Mouse (Mus musculus) retina, adult 2 months (tissue): ENCODE measurements around the gene Fat4.

ENCODE experiments used
- DNase-seq: peaks from one replicate; pipeline ENCODE4 v3.0.0-alpha.2; 2012; ENCODE audit warnings: low read depth, low spot score

Gene Fat4

DNA sequence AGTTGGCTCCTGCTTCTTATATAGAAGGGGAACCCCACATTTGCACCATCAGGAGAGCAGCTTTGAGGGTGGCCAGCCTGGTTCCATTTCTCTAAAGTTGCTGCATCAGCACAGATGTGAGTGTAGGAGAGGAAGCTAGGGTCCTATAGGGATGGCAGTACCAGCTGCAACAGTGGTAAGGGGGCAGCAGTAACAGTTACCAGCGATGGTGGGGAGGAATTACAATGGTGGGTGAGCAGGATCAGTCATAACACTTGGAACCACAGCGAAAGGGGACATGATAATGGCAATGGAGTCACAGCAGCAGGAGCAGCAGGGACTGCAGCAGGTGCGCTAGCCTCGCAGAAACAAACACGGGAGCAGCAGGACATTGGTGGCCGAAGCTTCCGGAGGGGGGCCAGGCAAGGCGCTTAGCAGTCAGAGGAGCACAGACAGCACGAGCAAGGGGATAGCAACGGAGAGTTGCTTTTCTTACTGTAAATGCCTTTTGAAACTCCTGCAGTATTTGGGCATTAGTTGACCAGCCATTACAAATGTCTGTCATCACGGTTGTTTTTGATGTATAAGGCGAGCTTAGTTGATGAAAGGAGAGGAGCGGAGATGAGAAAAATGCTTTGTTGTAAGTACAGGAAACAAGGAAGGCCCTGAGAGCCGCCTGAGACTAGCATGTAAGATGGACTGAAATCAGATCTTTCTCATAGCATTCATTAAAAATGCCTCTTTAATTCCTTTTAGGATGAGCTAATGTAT, 21.1 kb downstream of the Fat4 start:
- no peak for DNase-seq

DNA sequence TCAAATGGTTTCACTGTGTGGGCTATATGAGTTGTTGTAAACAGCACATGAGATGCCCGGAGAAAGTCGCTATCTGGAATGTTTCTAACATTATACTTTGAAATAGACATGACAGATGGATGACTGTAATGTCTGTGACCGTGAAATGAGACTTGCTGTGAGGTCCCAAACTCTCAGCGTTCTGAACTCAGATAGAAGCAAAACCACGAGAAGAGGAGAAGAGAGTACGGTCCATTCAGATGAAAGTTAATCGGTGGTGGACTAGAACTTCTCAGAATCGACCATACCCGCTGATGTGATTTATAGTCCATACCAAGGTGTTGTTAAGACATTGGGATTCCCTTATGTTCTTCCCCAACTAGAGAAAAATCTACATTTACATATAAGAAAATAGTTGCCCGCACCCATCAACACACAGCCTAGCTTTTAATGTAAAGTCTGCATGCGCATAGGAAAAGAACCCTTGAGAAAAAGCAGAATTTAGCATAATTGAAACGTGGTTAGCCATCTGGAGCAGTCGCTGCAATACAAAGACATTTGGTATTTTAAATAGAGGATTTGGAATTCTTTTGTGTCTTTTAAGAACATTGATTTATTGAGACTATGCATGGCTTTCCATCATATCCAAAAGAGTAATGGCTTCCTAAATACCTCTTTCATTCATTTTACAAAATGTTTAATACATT, 21.8 kb downstream of the Fat4 start:
- DNase-seq = no peak

- DNase-seq = no peak
Measured at GRCm38 (mm10) chr3:38912768-38913487, 26.2 kb downstream of the Fat4 start.

DNA sequence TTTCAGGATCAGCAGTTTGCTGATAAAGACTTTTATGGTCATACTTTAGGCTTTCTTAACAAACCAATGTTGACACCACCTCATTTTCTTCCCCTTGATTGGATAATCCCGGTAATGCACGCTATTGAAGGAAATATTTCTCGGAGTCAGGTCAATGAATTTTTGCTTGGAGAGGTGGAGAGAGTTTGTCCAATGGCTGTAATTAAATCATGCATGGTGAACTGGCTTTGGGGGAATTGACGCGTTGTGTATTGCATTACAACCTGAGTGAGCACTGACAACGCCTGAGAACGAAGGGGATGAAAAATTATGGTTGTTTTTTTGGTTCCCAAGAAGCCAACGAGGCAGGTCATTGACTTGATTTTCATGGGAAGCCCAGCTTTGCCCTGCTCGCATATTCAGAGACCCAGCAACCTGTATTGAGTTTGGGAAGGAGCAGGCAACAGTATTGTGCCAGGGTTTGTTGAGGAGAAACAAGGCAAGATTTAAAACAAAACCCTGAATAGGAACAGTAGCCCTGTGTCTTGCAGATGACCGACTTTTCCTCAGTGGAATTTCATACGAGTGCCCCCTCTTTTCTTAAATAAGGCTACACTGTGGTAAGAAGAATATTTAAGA, 26.9 kb downstream of the Fat4 start:
- DNase-seq = no peak

DNA sequence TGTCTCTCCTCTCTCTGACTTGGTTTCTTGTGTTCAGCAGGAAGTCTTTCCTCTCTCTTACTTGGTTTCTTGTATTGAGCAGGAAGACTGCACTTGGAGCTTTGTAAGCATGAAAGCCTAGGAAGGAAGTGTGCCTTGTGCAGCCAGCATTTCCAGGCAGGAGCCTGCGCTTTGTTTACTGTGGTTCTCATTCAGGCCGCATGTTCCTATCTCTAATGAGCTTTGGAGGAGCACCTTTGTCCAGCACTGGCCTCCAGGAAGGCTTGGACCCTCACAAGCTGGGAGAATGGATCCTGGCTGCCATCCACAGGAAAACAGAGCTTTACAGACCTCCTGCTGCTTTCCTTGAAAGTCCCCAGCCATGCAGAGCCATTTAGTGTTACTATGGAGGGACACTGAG, 32.2 kb downstream of the Fat4 start:
- DNase-seq = no peak

DNA sequence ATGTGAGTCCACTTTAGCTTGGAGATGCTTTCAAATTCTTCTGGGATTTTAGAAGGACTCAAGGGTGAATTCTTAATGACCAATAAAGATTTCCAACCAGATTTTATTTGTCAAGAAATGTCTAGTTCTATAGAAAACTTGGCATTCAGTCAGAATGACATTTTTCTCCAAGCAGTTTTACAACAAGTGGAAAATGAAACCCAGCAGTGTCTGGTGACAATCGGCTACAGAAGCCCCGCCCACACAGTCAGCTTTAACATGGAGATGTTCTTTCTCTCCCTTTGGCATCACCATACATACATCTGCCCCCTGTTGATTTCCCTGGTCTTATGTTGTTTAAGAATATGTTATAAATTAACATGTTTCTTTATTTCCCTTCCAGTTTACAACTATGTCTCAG, 34.3 kb downstream of the Fat4 start:
- no peak for DNase-seq

DNA sequence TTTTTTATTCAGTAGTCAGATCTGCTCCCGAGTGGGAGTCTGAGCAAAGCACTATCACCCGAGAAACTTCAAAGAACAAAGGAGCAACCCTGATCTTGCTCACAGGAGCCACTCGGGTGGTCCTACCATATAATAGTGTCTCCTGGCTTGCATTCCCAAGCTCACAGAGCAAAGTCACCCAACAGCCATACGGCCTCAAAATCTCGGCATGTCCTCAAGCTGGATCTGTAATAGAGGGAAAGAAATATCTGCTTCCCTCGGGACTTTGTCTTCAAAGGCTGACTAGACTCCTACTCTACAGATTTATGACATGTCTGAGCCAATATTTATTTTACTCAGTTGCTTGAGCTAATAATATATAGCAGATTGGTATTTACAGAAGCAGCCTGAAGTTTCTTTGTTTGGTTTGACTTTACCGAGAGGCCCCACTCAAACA, 36.5 kb downstream of the Fat4 start:
- DNase-seq = no peak

DNA sequence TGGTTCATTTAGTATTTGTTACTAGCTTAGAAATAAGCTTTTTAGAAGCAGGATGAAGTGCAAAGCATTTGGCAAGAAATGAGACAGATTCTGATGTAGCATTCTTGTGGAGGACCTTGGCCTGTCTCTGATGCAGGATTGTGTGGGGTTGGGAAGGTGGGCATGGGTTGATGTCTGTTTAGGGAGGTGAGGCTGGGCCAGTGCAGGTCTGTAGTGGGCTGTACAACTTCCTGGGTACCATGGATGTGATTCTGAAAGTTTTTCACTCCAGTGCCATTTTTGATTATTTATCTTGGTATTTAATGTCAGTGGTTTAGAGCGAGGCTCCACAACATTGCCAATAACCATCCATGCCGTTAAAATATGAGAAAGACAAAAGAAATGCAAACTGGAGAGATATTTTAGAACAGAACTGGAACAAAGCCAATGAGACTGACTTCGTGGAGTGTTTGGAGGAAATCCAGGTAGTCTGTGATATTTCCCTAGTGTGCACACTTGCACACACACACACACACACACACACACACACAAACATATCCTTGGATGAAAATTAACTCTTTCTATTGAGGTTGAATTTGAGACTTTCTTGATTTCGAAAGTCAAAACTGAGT, 41.4 kb downstream of the Fat4 start:
- no peak for DNase-seq

DNA sequence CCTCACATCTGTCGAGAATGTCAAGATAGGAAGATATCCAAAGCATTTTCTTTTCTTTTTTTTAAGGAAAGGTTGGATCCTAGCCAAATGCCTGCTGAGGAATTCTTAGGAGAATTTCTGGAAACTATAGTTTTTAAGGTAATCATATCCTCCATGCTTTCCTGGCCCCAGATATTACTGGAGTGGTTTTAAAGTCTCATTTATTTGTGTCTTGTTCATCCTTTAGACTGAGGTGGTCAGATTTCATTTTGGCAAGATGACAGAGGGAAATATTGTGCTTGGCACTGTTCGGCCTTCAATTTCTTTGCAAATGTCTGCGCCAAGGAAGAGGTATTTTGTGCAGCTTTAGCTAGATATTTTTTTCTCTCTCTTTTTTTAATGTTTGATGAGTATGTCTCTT, 42.0 kb downstream of the Fat4 start:
- DNase-seq = no peak

- no peak for DNase-seq
Measured at GRCm38 (mm10) chr3:38934780-38935179, 48.0 kb downstream of the Fat4 start.

DNA sequence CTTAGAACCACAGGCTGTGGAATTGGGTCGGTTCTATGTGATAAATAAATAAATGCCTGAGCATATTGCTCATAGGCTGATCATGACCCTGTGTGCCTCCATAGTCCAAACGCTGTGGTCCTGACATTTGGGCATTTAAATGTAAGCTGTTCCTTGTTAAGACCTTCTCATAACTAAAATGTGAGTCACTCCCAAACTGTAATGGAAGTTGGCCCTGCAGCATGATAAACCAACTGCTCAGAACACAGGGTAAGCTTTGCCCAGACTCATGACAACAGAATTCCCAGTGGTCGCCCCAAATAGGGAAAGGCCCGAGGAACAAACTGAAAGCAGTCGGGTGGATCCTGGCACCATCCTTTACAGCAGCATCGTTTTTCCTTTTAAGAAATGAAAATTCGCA, 49.7 kb downstream of the Fat4 start:
- no peak for DNase-seq

- no peak for DNase-seq
Measured at GRCm38 (mm10) chr3:38937159-38937558, 50.4 kb downstream of the Fat4 start.

DNA sequence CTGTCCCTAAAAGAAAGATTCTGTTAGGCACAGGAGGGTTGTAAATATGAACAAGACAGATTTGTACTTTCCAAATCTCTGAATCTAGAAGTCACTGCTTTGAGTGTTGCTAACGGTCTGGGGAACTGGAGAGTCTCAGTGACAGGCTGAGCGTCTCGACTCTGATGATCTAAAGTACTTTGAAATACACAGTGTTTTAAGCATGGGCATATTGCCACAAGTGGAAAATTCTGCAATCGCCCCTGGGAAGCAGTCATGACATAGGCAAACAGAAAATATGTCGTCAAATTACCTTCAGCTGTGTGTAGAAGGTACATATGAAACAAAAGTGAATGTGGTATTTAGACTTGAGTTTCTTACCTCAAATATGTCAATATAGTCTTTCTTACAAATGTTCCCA, 51.4 kb downstream of the Fat4 start:
- DNase-seq = no peak

DNA sequence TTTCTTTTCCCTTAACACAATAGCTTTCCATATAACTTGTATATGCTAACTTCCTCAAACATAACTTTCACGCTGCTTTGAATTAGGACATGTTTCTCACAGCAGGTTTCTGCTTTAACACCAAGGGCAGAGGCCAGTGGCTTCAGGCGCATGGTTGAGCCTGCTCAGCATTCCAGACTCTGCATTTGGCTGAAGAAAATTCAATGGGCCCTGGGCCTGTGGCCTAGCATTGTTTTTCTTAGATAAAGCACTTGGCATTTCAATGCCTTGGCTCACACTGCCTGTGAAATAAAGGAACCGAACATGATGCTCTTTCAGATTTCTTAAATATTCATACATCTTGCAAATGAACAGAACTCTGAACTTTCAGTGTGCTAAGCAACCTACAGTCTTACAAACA, 52.8 kb downstream of the Fat4 start:
- no peak for DNase-seq

GRCm38 (mm10) chr3:38940327-38940726, 53.6 kb downstream of the Fat4 start:
- DNase-seq = no peak

DNA sequence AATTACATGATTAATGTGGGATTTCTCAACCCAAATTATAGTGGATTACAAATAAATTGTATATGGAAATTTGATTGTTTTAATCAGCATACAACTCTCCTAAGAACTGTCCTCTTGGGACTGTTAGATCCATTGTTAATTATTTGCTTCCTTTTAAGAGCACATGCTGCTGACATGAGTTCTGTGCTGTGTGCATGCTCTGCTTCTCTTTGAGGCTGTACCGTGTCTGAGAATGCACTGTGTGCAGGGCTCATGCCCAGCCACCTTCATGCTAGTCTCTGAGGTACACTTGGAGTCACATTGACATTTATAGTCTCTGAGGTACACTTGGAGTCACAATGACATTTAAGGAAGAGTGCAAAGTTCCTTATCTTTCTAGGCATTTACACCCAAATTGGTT, 58.4 kb downstream of the Fat4 start:
- no peak for DNase-seq

DNA sequence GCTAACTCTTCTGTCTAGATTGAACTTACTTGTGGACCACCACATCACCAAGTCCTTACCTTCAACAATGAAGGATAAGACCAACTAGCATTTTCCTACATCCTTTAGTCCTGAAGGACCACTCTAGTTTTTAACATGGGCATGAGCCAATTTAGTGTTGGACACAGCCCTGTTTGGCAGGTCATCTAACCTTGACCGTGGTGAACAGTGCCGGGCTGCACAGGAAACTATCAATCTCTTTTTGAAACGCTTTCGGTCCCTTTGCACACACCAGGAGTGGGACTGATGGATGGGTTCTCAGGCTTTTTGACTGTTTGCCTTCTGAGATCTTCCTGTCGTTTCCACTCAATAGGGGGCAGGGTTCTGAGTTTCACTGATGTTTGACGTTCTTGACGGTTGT, 61.0 kb downstream of the Fat4 start:
- DNase-seq = no peak

DNA sequence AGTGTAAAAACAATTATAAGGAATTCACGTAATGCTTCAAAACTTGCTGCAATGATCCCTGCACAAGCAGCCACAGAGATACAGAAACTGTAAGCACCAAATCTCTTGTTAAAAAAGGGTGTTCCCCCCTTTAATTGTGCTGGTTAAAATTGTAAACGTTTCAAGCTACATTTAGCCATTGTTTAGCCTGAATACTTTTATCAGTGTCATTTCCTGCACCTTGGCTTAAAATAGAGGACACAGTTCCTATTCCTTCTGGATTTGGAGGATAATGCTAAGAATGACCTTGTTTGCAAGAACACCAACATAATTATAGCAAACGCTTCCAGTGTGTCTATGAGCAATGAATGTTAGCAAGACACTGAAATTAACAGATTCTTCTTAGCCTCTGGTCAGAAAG, 65.9 kb downstream of the Fat4 start:
- no peak for DNase-seq

GRCm38 (mm10) chr3:38954196-38954595, 67.5 kb downstream of the Fat4 start:
- DNase-seq = no peak

- no peak for DNase-seq
Measured at GRCm38 (mm10) chr3:38956012-38956648, 69.4 kb downstream of the Fat4 start.

DNA sequence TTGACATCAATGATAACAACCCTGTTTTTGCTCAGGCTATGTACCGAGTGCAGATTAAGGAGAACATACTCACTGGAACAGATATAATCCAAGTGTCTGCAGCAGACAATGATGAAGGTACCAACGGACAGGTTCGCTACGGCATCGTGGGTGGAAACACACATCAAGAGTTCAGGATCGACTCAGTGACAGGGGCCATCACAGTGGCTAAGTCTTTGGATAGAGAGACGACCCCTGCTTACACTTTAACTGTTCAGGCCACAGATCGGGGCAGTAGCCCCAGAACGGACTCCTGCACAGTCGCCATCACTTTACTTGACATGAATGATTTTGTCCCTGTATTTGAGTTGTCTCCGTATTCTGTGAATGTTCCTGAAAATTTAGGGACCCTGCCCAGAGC, 70.4 kb downstream of the Fat4 start:
- DNase-seq = no peak
